In genomic region chr9:34446497-34447350, GRCm38 (mm10) we compare ENCODE assay signal across 25 mouse cellular contexts. TPM values are rescaled to one million over a fixed set of nuclear protein-coding genes. Genes with fewer than 3 reads are reported as not detected.
DNase-seq lines count a peak whose midpoint lies in the region; ATAC-seq and TF ChIP-seq lines count a peak whose summit lies in the region.
"Had no signal": no experiment of that assay in that cellular context is flagged by ENCODE, and none has a peak within 500 bp of the region (broad histone marks: within the 10 kb centered on the region; RNA-seq: fewer than 3 reads in every experiment).

No protein-coding gene starts in this region.

- H3K9me3 ChIP-seq in embryonic facial prominence, embryonic 12.5 days, result no peaks in the 10 kb centered on the region
- H3K9me3 ChIP-seq in embryonic facial prominence, embryonic 10.5 days, result no peaks in the 10 kb centered on the region
- H3K9me3 ChIP-seq in midbrain, embryonic 12.5 days, result no peaks in the 10 kb centered on the region
- no peaks in the 10 kb centered on the region for H3K9me3 ChIP-seq in midbrain, embryonic 10.5 days (replicated peaks)
- H3K9me3 ChIP-seq in forebrain, embryonic 15.5 days, result no peaks in the 10 kb centered on the region
- H3K9me3 ChIP-seq: embryonic facial prominence, embryonic 13.5 days; kidney, embryonic 15.5 days; limb, embryonic 15.5 days; stomach, embryonic 15.5 days had no signal

- no peaks in the 10 kb centered on the region for H3K36me3 ChIP-seq in embryonic facial prominence, embryonic 12.5 days
- no peaks in the 10 kb centered on the region for H3K36me3 ChIP-seq in embryonic facial prominence, embryonic 10.5 days (replicated peaks)
- no peaks in the 10 kb centered on the region for H3K36me3 ChIP-seq in midbrain, embryonic 12.5 days
- H3K36me3 ChIP-seq in midbrain, embryonic 10.5 days, result no peaks in the 10 kb centered on the region
- no peaks in the 10 kb centered on the region for H3K36me3 ChIP-seq in forebrain, embryonic 15.5 days
- H3K36me3 ChIP-seq: embryonic facial prominence, embryonic 13.5 days; kidney, embryonic 15.5 days; limb, embryonic 15.5 days; stomach, embryonic 15.5 days had no signal

- no peaks in the 10 kb centered on the region for H3K27me3 ChIP-seq in embryonic facial prominence, embryonic 12.5 days
- H3K27me3 ChIP-seq in embryonic facial prominence, embryonic 10.5 days (replicated peaks; ENCODE audit: low read depth, poor library complexity, severe bottlenecking), result 0 out of 2 replicates have a peak, but pooled peaks cover 7% of the 10 kb centered on the region
- H3K27me3 ChIP-seq in midbrain, embryonic 12.5 days, result no peaks in the 10 kb centered on the region
- H3K27me3 ChIP-seq in midbrain, embryonic 10.5 days (ENCODE audit: low read depth, poor library complexity, severe bottlenecking), result no peaks in the 10 kb centered on the region
- no peaks in the 10 kb centered on the region for H3K27me3 ChIP-seq in forebrain, embryonic 15.5 days
- H3K27me3 ChIP-seq: embryonic facial prominence, embryonic 13.5 days; kidney, embryonic 15.5 days; limb, embryonic 15.5 days; megakaryocyte, embryonic 14.5 days; stomach, embryonic 15.5 days had no signal

- no peak for TF ChIP-seq CTCF in brain, embryonic 14.5 days (IDR thresholded peaks at IDR 0.05; ENCODE audit: borderline replicate concordance, extremely low read depth, insufficient read depth, insufficient read length)

- H3K4me3 ChIP-seq in embryonic facial prominence, embryonic 12.5 days, result no peak overlapping the region
- H3K4me3 ChIP-seq in embryonic facial prominence, embryonic 10.5 days, result no peak overlapping the region
- no peak overlapping the region for H3K4me3 ChIP-seq in midbrain, embryonic 12.5 days
- H3K4me3 ChIP-seq in midbrain, embryonic 10.5 days, result no peak overlapping the region
- H3K4me3 ChIP-seq in forebrain, embryonic 15.5 days, result no peak overlapping the region
- H3K4me3 ChIP-seq: embryonic facial prominence, embryonic 13.5 days; kidney, embryonic 15.5 days; limb, embryonic 15.5 days; megakaryocyte, embryonic 14.5 days; stomach, embryonic 15.5 days had no signal

- H3K27ac ChIP-seq in embryonic facial prominence, embryonic 12.5 days, result no peak overlapping the region
- H3K27ac ChIP-seq in embryonic facial prominence, embryonic 10.5 days (replicated peaks), result no peak overlapping the region
- H3K27ac ChIP-seq in midbrain, embryonic 12.5 days (replicated peaks), result no peak overlapping the region
- no peak overlapping the region for H3K27ac ChIP-seq in midbrain, embryonic 10.5 days (replicated peaks)
- no peak overlapping the region for H3K27ac ChIP-seq in forebrain, embryonic 15.5 days (replicated peaks)
- H3K27ac ChIP-seq: embryonic facial prominence, embryonic 13.5 days; kidney, embryonic 15.5 days; limb, embryonic 15.5 days; liver, embryonic 14.5 days; stomach, embryonic 15.5 days had no signal

- TF ChIP-seq POLR2A in brain, embryonic 14.5 days (IDR thresholded peaks at IDR 0.05; ENCODE audit: borderline replicate concordance, extremely low read depth, insufficient read depth, insufficient read length, poor library complexity, severe bottlenecking), result no peak

- DNase-seq in embryonic facial prominence, embryonic 10.5 days (ENCODE audit: low spot score), result no peak
- no peak for DNase-seq in midbrain, embryonic 10.5 days (ENCODE audit: low spot score)
- DNase-seq in brain, embryonic 14.5 days (ENCODE audit: low read depth), result peak; percentile 67
- DNase-seq in kidney, adult 9 months, result no peak
- DNase-seq in layer of hippocampus, postnatal 10 days (ENCODE audit: low spot score in 2 of 2), result no peak
- DNase-seq: cerebellum, adult 18-20 months; cerebellum, postnatal 14 days; gastrocnemius, postnatal 10 days; kidney, postnatal 36 days; lung, embryonic 14.5 days; thymus, adult 18-20 months; thymus, postnatal 36 days had no signal

- WGBS in embryonic facial prominence, embryonic 12.5 days, result 52% methylated on average over 15 of the region's 15 CpGs
- 60% methylated on average over 15 of the region's 15 CpGs for WGBS in embryonic facial prominence, embryonic 10.5 days
- WGBS in midbrain, embryonic 12.5 days, result 57% methylated on average over 15 of the region's 15 CpGs
- 72% methylated on average over 15 of the region's 15 CpGs for WGBS in midbrain, embryonic 10.5 days
- 37% methylated on average over 15 of the region's 15 CpGs for WGBS in forebrain, embryonic 15.5 days

- 0 out of 2 replicates have a peak, but pooled peaks have one; percentile 56 for ATAC-seq in embryonic facial prominence, embryonic 12.5 days (ENCODE audit: insufficient number of reproducible peaks, insufficient read depth, low FRiP score, low TSS enrichment)
- peak; percentile 41; the same call in 1 of the 2 replicates for ATAC-seq in midbrain, embryonic 12.5 days (ENCODE audit: low FRiP score, low read depth)
- ATAC-seq in forebrain, embryonic 15.5 days (replicated peaks), result 0 out of 2 replicates have a peak, but pooled peaks have one; percentile 38
- ATAC-seq: intestine, embryonic 16.5 days had no signal

- H3K9ac ChIP-seq in embryonic facial prominence, embryonic 12.5 days, result no peak overlapping the region
- H3K9ac ChIP-seq in midbrain, embryonic 12.5 days (replicated peaks), result no peak overlapping the region
- no peak overlapping the region for H3K9ac ChIP-seq in forebrain, embryonic 15.5 days (replicated peaks)
- H3K9ac ChIP-seq: embryonic facial prominence, embryonic 13.5 days; kidney, embryonic 15.5 days; limb, embryonic 15.5 days; liver, embryonic 14.5 days; lung, embryonic 14.5 days; stomach, embryonic 15.5 days had no signal

- no peaks in the 10 kb centered on the region for H3K4me1 ChIP-seq in embryonic facial prominence, embryonic 12.5 days
- H3K4me1 ChIP-seq in embryonic facial prominence, embryonic 10.5 days, result peaks cover 9% of the 10 kb centered on the region
- H3K4me1 ChIP-seq in midbrain, embryonic 12.5 days, result peaks cover 6% of the 10 kb centered on the region; the same call in 1 of the 2 replicates
- H3K4me1 ChIP-seq in midbrain, embryonic 10.5 days, result no peaks in the 10 kb centered on the region
- H3K4me1 ChIP-seq in forebrain, embryonic 15.5 days, result peaks cover 16% of the 10 kb centered on the region; the same call in 1 of the 2 replicates
- H3K4me1 ChIP-seq: kidney, embryonic 15.5 days; megakaryocyte, embryonic 14.5 days; stomach, embryonic 15.5 days had no signal

- H3K4me2 ChIP-seq in embryonic facial prominence, embryonic 12.5 days (replicated peaks), result no peak overlapping the region
- no peak overlapping the region for H3K4me2 ChIP-seq in midbrain, embryonic 12.5 days (replicated peaks)
- H3K4me2 ChIP-seq in forebrain, embryonic 15.5 days (replicated peaks), result no peak overlapping the region
- H3K4me2 ChIP-seq: embryonic facial prominence, embryonic 13.5 days; heart, embryonic 11.5 days; kidney, embryonic 15.5 days; limb, embryonic 15.5 days; lung, embryonic 14.5 days; stomach, embryonic 15.5 days had no signal

RNA-seq across cellular contexts. Expression of gene Kirrel3, which starts 39.0 kb away (rescaled TPM):
- polyA plus RNA-seq in embryonic facial prominence, embryonic 12.5 days (2016; fragmentation: Nextera tagmentation; extraction: Ambion mirVana), result 7.9 and 8.1 TPM in 2 replicates
- polyA plus RNA-seq in embryonic facial prominence, embryonic 10.5 days (2016; fragmentation: Nextera tagmentation; extraction: Ambion mirVana), result 2.3 and 2.8 TPM in 2 replicates
- 9.5 and 11.5 TPM in 2 replicates for polyA plus RNA-seq in midbrain, embryonic 12.5 days (2016; fragmentation: Nextera tagmentation; extraction: Ambion mirVana)
- polyA plus RNA-seq in midbrain, embryonic 10.5 days (2016; fragmentation: Nextera tagmentation; extraction: Ambion mirVana), result 4.0 and 5.5 TPM in 2 replicates
- 20.9 and 33.3 TPM in 2 replicates for polyA plus RNA-seq in brain, embryonic 14.5 days (2012; rRNA removed)
- 45.0 and 48.1 TPM in 2 replicates for polyA plus RNA-seq in forebrain, embryonic 15.5 days (2015; fragmentation: Nextera tagmentation; extraction: Ambion mirVana)
- 10 to 100 TPM; 46.5 to 47.1 TPM for total RNA-seq in layer of hippocampus, postnatal 10 days (2021)
- total RNA-seq: granulocyte monocyte progenitor cell, adult 5-6 weeks; neutrophil, adult 5-6 weeks had no signal
